Mouse (Mus musculus): Measurements from ENCODE around the gene Plcd4. TPM values are rescaled to one million over a fixed set of nuclear protein-coding genes. Genes with fewer than 3 reads are reported as not detected.

The Plcd4 gene
- polyA plus RNA-seq, 1 experiment from 2014 or later, result 0.17 TPM

- no peak overlapping the region for H3K27ac ChIP-seq (ENCODE audit: low read depth, low read length)
- H3K27me3 ChIP-seq (ENCODE audit: control insufficient read depth, insufficient read depth, low read length), result no peaks in the 10 kb centered on the region
- H3K9ac ChIP-seq (ENCODE audit: low read depth, low read length), result 0 out of 2 replicates have a peak overlapping the region, but pooled peaks have one; percentile 6
- H3K9me3 ChIP-seq (replicated peaks; ENCODE audit: control insufficient read depth, low read length), result no peaks in the 10 kb centered on the region
- H3K4me3 ChIP-seq (ENCODE audit: low read depth, low read length), result no peak overlapping the region
- ATAC-seq (replicated peaks; ENCODE audit: insufficient number of reproducible peaks, low FRiP score, low TSS enrichment), result no peak
- 73% methylated on average over 3 of the region's 3 CpGs for WGBS (ENCODE audit: insufficient replicate concordance)
- H3K36me3 ChIP-seq (ENCODE audit: control insufficient read depth, insufficient read depth, low read length), result 0 out of 2 replicates have a peak, but pooled peaks cover 3% of the 10 kb centered on the region
- peak overlapping the region; percentile 17; the same call in 1 of the 2 replicates for H3K4me2 ChIP-seq
- H3K4me1 ChIP-seq (ENCODE audit: control insufficient read depth, insufficient read depth, low read length), result peaks cover 21% of the 10 kb centered on the region
These were observed 42.1 kb downstream of the Plcd4 start for GRCm38 (mm10) chr1:74584616-74585398.

DNA sequence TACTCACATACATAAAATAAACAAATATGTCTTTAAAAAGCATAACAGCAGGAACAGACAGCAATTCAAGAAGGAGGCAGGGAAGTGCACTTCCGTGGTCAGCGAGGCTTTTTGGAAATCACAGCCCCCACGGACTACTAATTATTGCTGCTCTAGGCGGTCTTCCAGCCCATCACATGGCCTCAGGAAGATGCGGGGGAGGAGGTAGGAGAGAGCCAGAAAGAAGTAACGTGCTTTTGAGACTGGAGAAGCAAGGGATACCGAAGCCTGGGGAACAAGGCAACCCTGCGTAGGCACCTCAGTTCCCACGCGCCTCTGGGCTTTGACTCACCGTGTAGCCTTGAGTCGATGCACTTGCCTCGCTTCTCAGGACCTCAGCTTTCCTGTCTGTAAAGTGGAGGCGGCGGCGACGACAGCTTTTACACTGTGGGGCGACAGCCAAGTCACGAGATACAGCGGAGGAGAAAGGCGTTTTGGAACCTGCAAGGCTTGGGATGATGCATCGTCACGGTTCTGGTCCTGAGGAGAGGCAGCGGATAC lies 44.6 kb downstream of the Plcd4 start:
- Histone ChIP-seq H3K27ac (ENCODE audit: low read depth, low read length) (peak overlapping the region; percentile 70), H3K27me3 (ENCODE audit: control insufficient read depth, insufficient read depth, low read length) (no peaks in the 10 kb centered on the region), H3K4me1 (ENCODE audit: control insufficient read depth, insufficient read depth, low read length) (peaks cover 21% of the 10 kb centered on the region), H3K9ac (ENCODE audit: low read depth, low read length) (peak overlapping the region; percentile 81), H3K36me3 (ENCODE audit: control insufficient read depth, insufficient read depth, low read length) (peaks cover 14% of the 10 kb centered on the region; the same call in 1 of the 2 replicates), H3K4me2 (peak overlapping the region; percentile 95), H3K4me3 (ENCODE audit: low read depth, low read length) (peak overlapping the region; percentile 75), H3K9me3 (replicated peaks; ENCODE audit: control insufficient read depth, low read length) (no peaks in the 10 kb centered on the region)
- ATAC-seq (replicated peaks; ENCODE audit: insufficient number of reproducible peaks, low FRiP score, low TSS enrichment), result no peak
- WGBS (ENCODE audit: insufficient replicate concordance), result 1% methylated on average over 24 of the region's 24 CpGs

- H3K9me3 ChIP-seq (replicated peaks; ENCODE audit: control insufficient read depth, low read length), result no peaks in the 10 kb centered on the region
- peaks cover 14% of the 10 kb centered on the region; the same call in 1 of the 2 replicates for H3K36me3 ChIP-seq (ENCODE audit: control insufficient read depth, insufficient read depth, low read length)
- peak within 1 kb of the TSS; percentile 75 for H3K4me3 ChIP-seq (ENCODE audit: low read depth, low read length)
- ATAC-seq (replicated peaks; ENCODE audit: insufficient number of reproducible peaks, low FRiP score, low TSS enrichment), result peak; percentile 96
- H3K27ac ChIP-seq (ENCODE audit: low read depth, low read length), result peak within 1 kb of the TSS; percentile 70
- peaks cover 21% of the 10 kb centered on the region for H3K4me1 ChIP-seq (ENCODE audit: control insufficient read depth, insufficient read depth, low read length)
- WGBS (ENCODE audit: insufficient replicate concordance), result under 1% methylated on average over 48 of the region's 48 CpGs
- H3K9ac ChIP-seq (ENCODE audit: low read depth, low read length), result peak within 1 kb of the TSS; percentile 81
- H3K27me3 ChIP-seq (ENCODE audit: control insufficient read depth, insufficient read depth, low read length), result no peaks in the 10 kb centered on the region
- peak within 1 kb of the TSS; percentile 95 for H3K4me2 ChIP-seq
These were observed 45.2 kb downstream of the Plcd4 start, which contains the start of the genes Zfp142 and Bcs1l for GRCm38 (mm10) chr1:74587773-74588445. Zfp142 (minus strand) TSS chr1:74588246. Bcs1l (plus strand) TSS chr1:74588289.

- Histone ChIP-seq H3K4me3 (ENCODE audit: low read depth, low read length) (no peak overlapping the region), H3K36me3 (ENCODE audit: control insufficient read depth, insufficient read depth, low read length) (peaks cover 41% of the 10 kb centered on the region), H3K27ac (ENCODE audit: low read depth, low read length) (no peak overlapping the region), H3K9me3 (replicated peaks; ENCODE audit: control insufficient read depth, low read length) (no peaks in the 10 kb centered on the region), H3K27me3 (ENCODE audit: control insufficient read depth, insufficient read depth, low read length) (no peaks in the 10 kb centered on the region), H3K4me1 (ENCODE audit: control insufficient read depth, insufficient read depth, low read length) (no peaks in the 10 kb centered on the region), H3K9ac (ENCODE audit: low read depth, low read length) (no peak overlapping the region), H3K4me2 (no peak overlapping the region)
- no peak for ATAC-seq (replicated peaks; ENCODE audit: insufficient number of reproducible peaks, low FRiP score, low TSS enrichment)
- WGBS (ENCODE audit: insufficient replicate concordance), result 83% methylated on average over 8 of the region's 8 CpGs
These were observed 51.7 kb downstream of the Plcd4 start for GRCm38 (mm10) chr1:74594434-74594833.

DNA sequence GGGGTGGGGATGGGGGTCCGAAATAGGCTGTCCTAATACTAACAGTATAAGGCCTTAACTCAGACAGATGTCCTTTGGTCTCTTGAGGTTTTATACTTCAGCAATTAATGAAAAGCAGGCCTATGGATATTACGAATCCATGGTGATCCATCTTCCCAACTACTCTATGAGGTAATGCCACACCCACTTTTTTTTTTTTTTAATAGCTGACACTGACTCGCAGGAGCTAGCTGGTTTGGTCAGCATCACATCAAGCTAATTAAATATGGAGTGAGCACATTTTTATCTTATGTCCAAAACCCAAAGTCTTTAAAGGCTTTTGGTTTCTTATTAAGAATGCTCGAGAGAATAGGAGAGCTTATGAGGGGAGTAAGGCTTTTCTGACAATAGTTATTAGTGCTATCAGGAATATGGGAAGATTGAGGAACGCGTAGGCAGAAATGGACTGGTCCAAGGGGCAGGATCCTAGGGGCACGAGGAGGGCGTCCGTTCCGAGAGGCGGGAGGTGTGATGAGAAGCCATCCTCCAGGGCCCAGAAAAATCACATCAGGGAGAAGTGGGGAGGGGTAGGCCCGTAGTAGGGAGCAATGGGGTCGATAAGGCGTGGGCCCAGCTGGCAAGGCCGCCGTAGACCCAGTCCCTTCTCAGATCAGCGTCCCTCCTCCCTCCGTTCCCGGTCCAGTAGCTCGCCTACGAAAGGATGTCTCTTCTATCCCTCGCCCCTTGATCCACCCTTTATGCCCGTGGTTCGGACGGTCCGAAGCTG lies 58.0 kb downstream of the Plcd4 start:
- Histone ChIP-seq H3K4me2 (peak overlapping the region; percentile 85), H3K9ac (ENCODE audit: low read depth, low read length) (peak overlapping the region; percentile 88), H3K4me3 (ENCODE audit: low read depth, low read length) (peak overlapping the region; percentile 88), H3K27ac (ENCODE audit: low read depth, low read length) (0 out of 2 replicates have a peak overlapping the region, but pooled peaks have one; percentile 15), H3K9me3 (replicated peaks; ENCODE audit: control insufficient read depth, low read length) (no peaks in the 10 kb centered on the region), H3K4me1 (ENCODE audit: control insufficient read depth, insufficient read depth, low read length) (peaks cover 6% of the 10 kb centered on the region; the same call in 1 of the 2 replicates), H3K36me3 (ENCODE audit: control insufficient read depth, insufficient read depth, low read length) (peaks cover 11% of the 10 kb centered on the region; the same call in 1 of the 2 replicates), H3K27me3 (ENCODE audit: control insufficient read depth, insufficient read depth, low read length) (no peaks in the 10 kb centered on the region)
- ATAC-seq (replicated peaks; ENCODE audit: insufficient number of reproducible peaks, low FRiP score, low TSS enrichment), result peak; percentile 62
- WGBS (ENCODE audit: insufficient replicate concordance), result 8% methylated on average over 26 of the region's 26 CpGs

- WGBS (ENCODE audit: insufficient replicate concordance), result 10% methylated on average over 25 of the region's 25 CpGs
These were observed 58.7 kb downstream of the Plcd4 start, which contains the start of the genes Rnf25 and Stk36 for GRCm38 (mm10) chr1:74601267-74601962. Rnf25 (minus strand) TSS chr1:74601397. Stk36 (plus strand) TSS chr1:74601445.

More at GRCm38 (mm10) chr1:74601267-74601962, 58.7 kb downstream of the Plcd4 start, which contains the start of the genes Rnf25 and Stk36:
- Histone ChIP-seq H3K9ac (ENCODE audit: low read depth, low read length) (peak within 1 kb of the TSS; percentile 88), H3K4me3 (ENCODE audit: low read depth, low read length) (peak within 1 kb of the TSS; percentile 88), H3K4me2 (peak within 1 kb of the TSS; percentile 85), H3K27me3 (ENCODE audit: control insufficient read depth, insufficient read depth, low read length) (no peaks in the 10 kb centered on the region), H3K27ac (ENCODE audit: low read depth, low read length) (0 out of 2 replicates have a peak within 1 kb of the TSS, but pooled peaks have one; percentile 15), H3K4me1 (ENCODE audit: control insufficient read depth, insufficient read depth, low read length) (peaks cover 6% of the 10 kb centered on the region; the same call in 1 of the 2 replicates), H3K36me3 (ENCODE audit: control insufficient read depth, insufficient read depth, low read length) (peaks cover 9% of the 10 kb centered on the region; the same call in 1 of the 2 replicates), H3K9me3 (replicated peaks; ENCODE audit: control insufficient read depth, low read length) (no peaks in the 10 kb centered on the region)
- ATAC-seq (replicated peaks; ENCODE audit: insufficient number of reproducible peaks, low FRiP score, low TSS enrichment), result peak; percentile 82
